In the genomic region with DNA sequence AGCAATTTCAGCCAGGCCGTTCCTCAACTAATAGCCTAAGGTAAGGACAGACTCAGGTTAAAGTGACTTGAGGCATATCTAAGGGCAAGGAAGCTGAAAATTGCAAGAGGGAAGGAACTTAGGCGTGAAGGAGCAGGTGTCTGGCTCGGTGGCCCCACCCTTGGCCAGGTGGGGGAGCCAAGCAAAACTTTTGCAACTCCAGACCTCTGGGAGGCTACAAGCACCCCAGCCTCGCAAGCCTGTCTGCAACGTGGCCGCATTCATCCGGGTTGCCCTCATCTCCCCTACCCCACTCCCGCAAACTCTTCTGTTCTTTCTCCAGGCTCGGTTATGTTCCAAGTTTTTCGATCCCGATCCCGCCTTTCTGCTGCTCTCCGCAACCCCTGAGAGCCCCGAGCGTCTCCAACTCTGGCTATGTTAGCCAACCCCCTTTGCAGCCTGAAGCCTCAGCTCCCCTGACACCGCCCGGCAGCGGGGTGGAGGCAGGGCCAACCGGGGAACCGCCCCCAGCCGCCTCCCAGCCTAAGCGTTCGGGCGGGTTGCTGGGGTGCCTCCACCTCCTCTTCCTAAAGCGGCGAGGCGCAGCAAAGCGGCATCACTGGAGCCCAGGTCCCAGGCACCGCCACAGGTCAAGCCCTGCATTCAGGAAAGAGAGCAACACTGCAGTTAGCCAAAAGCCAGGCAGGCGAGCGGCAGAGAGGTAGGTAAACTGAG, we compare ENCODE assay signal across 9 mouse cellular contexts. TPM values are rescaled to one million over a fixed set of nuclear protein-coding genes. Genes with fewer than 3 reads are reported as not detected.
A peak's percentile ranks its signal among the peaks of the same experiment; 100 is the strongest.
DNase-seq lines count a peak whose midpoint lies in the region; ATAC-seq and TF ChIP-seq lines count a peak whose summit lies in the region.
"Had no signal": no experiment of that assay in that cellular context is flagged by ENCODE, and none has a peak within 500 bp of the region (broad histone marks: within the 10 kb centered on the region; RNA-seq: fewer than 3 reads in every experiment).

Gene Stk26 (plus strand): TSS at position 201 of the 714 bp plus-strand sequence.

- H3K4me1 ChIP-seq in bone marrow macrophage, adult 2 months (ENCODE audit: control insufficient read depth, insufficient read depth, low read length), result peaks cover 3% of the 10 kb centered on the region
- no peaks in the 10 kb centered on the region for H3K4me1 ChIP-seq in heart, embryonic 12.5 days (replicated peaks)
- H3K4me1 ChIP-seq in kidney, embryonic 15.5 days, result no peaks in the 10 kb centered on the region
- H3K4me1 ChIP-seq in liver, embryonic 14.5 days (replicated peaks; ENCODE audit: control insufficient read depth in 2 of 2, insufficient read depth in 2 of 2, low read length in 1 of 2), result no peaks in the 10 kb centered on the region
- H3K4me1 ChIP-seq in stomach, embryonic 15.5 days, result no peaks in the 10 kb centered on the region

- TF ChIP-seq CTCF in bone marrow macrophage, adult 2 months (IDR thresholded peaks at IDR 0.05; ENCODE audit: low read depth, low read length), result no peak
- no peak for TF ChIP-seq CTCF in liver, embryonic 14.5 days (IDR thresholded peaks at IDR 0.05; ENCODE audit: low read depth)

- peak; percentile 97 for ATAC-seq in erythroblast, adult 5-6 weeks (replicated peaks; ENCODE audit: low FRiP score, poor library complexity, severe bottlenecking)
- peak; percentile 82 for ATAC-seq in heart, embryonic 12.5 days (ENCODE audit: insufficient number of reproducible peaks, low FRiP score)
- peak; percentile 94 for ATAC-seq in kidney, embryonic 15.5 days (replicated peaks; ENCODE audit: low FRiP score)
- peak; percentile 92 for ATAC-seq in liver, embryonic 14.5 days (ENCODE audit: insufficient read depth)
- peak; percentile 97 for ATAC-seq in stomach, embryonic 15.5 days (ENCODE audit: insufficient read depth, low FRiP score, low read depth)
- ATAC-seq: Patski had no signal

- peak within 1 kb of the TSS; percentile 59 for H3K4me3 ChIP-seq in bone marrow macrophage, adult 2 months (ENCODE audit: insufficient read depth, low read length)
- H3K4me3 ChIP-seq in heart, embryonic 12.5 days, result peak within 1 kb of the TSS; percentile 68
- peak within 1 kb of the TSS; percentile 53 for H3K4me3 ChIP-seq in kidney, embryonic 15.5 days (replicated peaks)
- peak within 1 kb of the TSS; percentile 53 to 58 for H3K4me3 ChIP-seq in liver, embryonic 14.5 days (ENCODE audit: insufficient read depth in 1 of 2, low read depth in 2 of 2, low read length in 2 of 2)
- H3K4me3 ChIP-seq in stomach, embryonic 15.5 days (replicated peaks), result peak within 1 kb of the TSS; percentile 51

- H3K27ac ChIP-seq in bone marrow macrophage, adult 2 months (ENCODE audit: insufficient read depth, low read depth, low read length), result no peak within 1 kb of the TSS
- H3K27ac ChIP-seq in heart, embryonic 12.5 days (ENCODE audit: poor library complexity, severe bottlenecking), result no peak within 1 kb of the TSS; the same call in 1 of the 2 replicates
- no peak within 1 kb of the TSS for H3K27ac ChIP-seq in kidney, embryonic 15.5 days
- H3K27ac ChIP-seq in liver, embryonic 14.5 days, result no peak within 1 kb of the TSS
- H3K27ac ChIP-seq in stomach, embryonic 15.5 days, result no peak within 1 kb of the TSS

- H3K27me3 ChIP-seq in heart, embryonic 12.5 days (replicated peaks), result no peaks in the 10 kb centered on the region
- H3K27me3 ChIP-seq in kidney, embryonic 15.5 days, result peaks cover 29% of the 10 kb centered on the region
- no peaks in the 10 kb centered on the region for H3K27me3 ChIP-seq in liver, embryonic 14.5 days (ENCODE audit: control insufficient read depth, insufficient read depth, low read length)
- no peaks in the 10 kb centered on the region for H3K27me3 ChIP-seq in stomach, embryonic 15.5 days (replicated peaks)

- TF ChIP-seq EP300 in liver, embryonic 14.5 days (IDR thresholded peaks at IDR 0.05; ENCODE audit: low read depth), result no peak

- H3K9me3 ChIP-seq in heart, embryonic 12.5 days (replicated peaks), result no peaks in the 10 kb centered on the region
- no peaks in the 10 kb centered on the region for H3K9me3 ChIP-seq in kidney, embryonic 15.5 days (replicated peaks)
- no peaks in the 10 kb centered on the region for H3K9me3 ChIP-seq in liver, embryonic 14.5 days (ENCODE audit: control insufficient read depth, low read length)
- no peaks in the 10 kb centered on the region for H3K9me3 ChIP-seq in stomach, embryonic 15.5 days

- no peaks in the 10 kb centered on the region for H3K36me3 ChIP-seq in heart, embryonic 12.5 days
- no peaks in the 10 kb centered on the region for H3K36me3 ChIP-seq in kidney, embryonic 15.5 days
- no peaks in the 10 kb centered on the region for H3K36me3 ChIP-seq in liver, embryonic 14.5 days (replicated peaks; ENCODE audit: control insufficient read depth, insufficient read depth, low read depth)
- no peaks in the 10 kb centered on the region for H3K36me3 ChIP-seq in stomach, embryonic 15.5 days

- H3K9ac ChIP-seq in heart, embryonic 12.5 days, result peak within 1 kb of the TSS; percentile 67
- H3K9ac ChIP-seq in kidney, embryonic 15.5 days, result peak within 1 kb of the TSS; percentile 38
- H3K9ac ChIP-seq in liver, embryonic 14.5 days (replicated peaks), result peak within 1 kb of the TSS; percentile 23
- 0 out of 2 replicates have a peak within 1 kb of the TSS, but pooled peaks have one; percentile 9 for H3K9ac ChIP-seq in stomach, embryonic 15.5 days

- H3K4me2 ChIP-seq in heart, embryonic 12.5 days, result peak within 1 kb of the TSS; percentile 81
- H3K4me2 ChIP-seq in kidney, embryonic 15.5 days, result peak within 1 kb of the TSS; percentile 77
- peak within 1 kb of the TSS; percentile 72 for H3K4me2 ChIP-seq in liver, embryonic 14.5 days (ENCODE audit: low read depth)
- H3K4me2 ChIP-seq in stomach, embryonic 15.5 days, result peak within 1 kb of the TSS; percentile 66

- 18% methylated on average over 30 of the region's 31 CpGs for WGBS in heart, embryonic 12.5 days
- WGBS in kidney, embryonic 15.5 days, result 30% methylated on average over 30 of the region's 31 CpGs
- 13% methylated on average over 31 of the region's 31 CpGs for WGBS in liver, embryonic 14.5 days (ENCODE audit: insufficient replicate concordance)
- WGBS in stomach, embryonic 15.5 days, result 18% methylated on average over 31 of the region's 31 CpGs

- peak; percentile 79 to 81 for DNase-seq in B cell, adult 2 months
- peak; percentile 37 to 40 (median 38) for DNase-seq in liver, embryonic 14.5 days (ENCODE audit: low read depth in 3 of 3, low spot score in 3 of 3)
- DNase-seq in natural killer cell, adult 2 months (ENCODE audit: low spot score in 2 of 2), result peak; percentile 57 to 69

- TF ChIP-seq POLR2A in bone marrow macrophage, adult 2 months (IDR thresholded peaks at IDR 0.05; ENCODE audit: borderline replicate concordance, low read depth, low read length), result no peak

RNA-seq across cellular contexts. Expression of gene Stk26, which starts in this region (rescaled TPM):
- polyA plus RNA-seq in bone marrow macrophage, adult 2 months (2012; ENCODE audit: insufficient read depth, insufficient read length, missing spikeins), result 0.59 and 1.1 TPM in 2 replicates
- 34.5 and 49.6 TPM in 2 replicates for total RNA-seq in erythroblast, adult 5-6 weeks (2015; ENCODE audit: low replicate concordance)
- 20.4 and 30.2 TPM in 2 replicates for total RNA-seq in erythroblast, adult 5-6 weeks (2017; ENCODE audit: low replicate concordance)
- 9.6 and 10.5 TPM in 2 replicates for polyA plus RNA-seq in heart, embryonic 12.5 days (2016; fragmentation: Nextera tagmentation; extraction: Ambion mirVana)
- polyA plus RNA-seq in kidney, embryonic 15.5 days (2015; fragmentation: Nextera tagmentation; extraction: Ambion mirVana), result 4.2 and 5.4 TPM in 2 replicates
- 3.0 and 5.2 TPM in 2 replicates for polyA plus RNA-seq in liver, embryonic 14.5 days (2012; rRNA removed)
- polyA plus RNA-seq in liver, embryonic 14.5 days (2014; fragmentation: Nextera tagmentation; extraction: Ambion mirVana), result 3.3 and 4.3 TPM in 2 replicates
- polyA plus RNA-seq in stomach, embryonic 15.5 days (2015; fragmentation: Nextera tagmentation; extraction: Ambion mirVana), result 6.6 and 8.4 TPM in 2 replicates
- polyA plus RNA-seq: Patski had no signal

Comparison
In these comparisons a context has a peak if more than half of its experiments do, and no peak if none do; other contexts are left out.
1. H3K9ac ChIP-seq: peak in every context shown above with its lines; median percentile 67 in heart, embryonic 12.5 days; 38 in kidney, embryonic 15.5 days; 23 in liver, embryonic 14.5 days; 9 in stomach, embryonic 15.5 days.